Mouse (Mus musculus) kidney, adult 2 months (tissue): ENCODE measurements around the gene Olfml2b. TPM values are rescaled to one million over a fixed set of nuclear protein-coding genes. Genes with fewer than 3 reads are reported as not detected.

ENCODE experiments used
- DNase-seq: peaks from one replicate; pipeline ENCODE4 v3.0.0; 2021
- H3K27ac ChIP-seq: fragments of 200-500 bp; 2 replicates; pipeline ENCODE4 v1.5.1; 2012; ENCODE audit warnings: low read depth, low read length, control low read depth, inconsistent platforms; ENCODE audit not compliant: insufficient read depth
- H3K27me3 ChIP-seq: fragments of 200-500 bp; replicated peaks from 2 replicates; pipeline ENCODE4 v1.6.1; 2012; ENCODE audit warnings: mild to moderate bottlenecking, moderate library complexity, low read length, inconsistent platforms; ENCODE audit not compliant: control insufficient read depth, insufficient read depth
- H3K36me3 ChIP-seq: fragments of 200-500 bp; 2 replicates; pipeline ENCODE4 v1.6.1; 2012; ENCODE audit warnings: mild to moderate bottlenecking, moderate library complexity, low read length, inconsistent platforms; ENCODE audit not compliant: control insufficient read depth, insufficient read depth
- H3K4me1 ChIP-seq: fragments of 200-500 bp; 2 replicates; pipeline ENCODE4 v1.6.1; 2011; ENCODE audit warnings: low read length; ENCODE audit not compliant: control insufficient read depth, insufficient read depth
- H3K4me3 ChIP-seq: fragments of 200-500 bp; 2 replicates; pipeline ENCODE4 v1.5.1; 2011; ENCODE audit warnings: mild to moderate bottlenecking, low read depth, low read length, control low read depth; ENCODE audit not compliant: insufficient read depth
- CTCF ChIP-seq: fragments of 200-500 bp; conservative IDR thresholded peaks from 2 replicates; pipeline ENCODE4 v1.5.1; 2011; ENCODE audit warnings: low read depth, mild to moderate bottlenecking, control low read depth, low read length, moderate library complexity, mixed read lengths; ENCODE audit not compliant: insufficient read depth, insufficient read length
- POLR2A ChIP-seq: fragments of 200-500 bp; IDR thresholded peaks from one replicate; pipeline ENCODE4 v1.6.1; 2011; ENCODE audit warnings: low read depth, low read length, control low read depth
- WGBS: fragments of 180-500 bp; shearing (Covaris S2); methylation state at CpG from one replicate; pipeline ENCODE4 v1.1.7; 2018; 5-methylcytosine and 5-hydroxymethylcytosine counted together
- polyA plus RNA-seq: library from polyadenylated mRNA; depleted of rRNA; stranded (reverse); fragments of >200 nt; gene quantifications from 2 replicates; pipeline ENCODE4 v1.2.3, GENCODE M21; 2012

Olfml2b gene
- polyA plus RNA-seq, 1 experiment, result 4.2 TPM

DNA sequence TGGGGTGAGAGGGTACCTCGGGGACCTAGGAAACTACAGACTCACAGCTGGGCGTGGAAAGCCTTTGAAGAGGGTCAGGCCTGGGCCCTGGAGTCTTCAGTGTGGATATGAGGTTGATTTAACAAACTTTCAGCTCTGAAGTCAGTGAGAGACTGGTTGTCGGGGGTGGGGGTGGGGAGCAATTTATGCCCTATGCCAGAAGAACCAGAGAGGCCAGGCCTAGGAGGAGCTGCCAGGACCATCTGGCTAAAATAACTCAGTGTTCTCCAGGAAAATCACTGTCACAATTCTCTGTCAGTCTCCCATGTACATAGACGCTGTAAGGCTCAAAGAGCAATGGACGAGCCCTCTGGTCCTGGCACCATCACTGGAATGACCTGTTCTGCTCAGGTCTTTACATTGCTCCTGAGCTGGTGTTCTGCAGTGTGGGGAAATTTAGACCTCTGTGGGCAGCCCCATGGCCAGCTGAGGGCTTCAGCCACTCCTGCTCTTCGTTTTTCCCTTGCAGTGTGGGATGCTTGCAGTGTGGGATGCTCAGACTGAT lies 3.7 kb downstream of the Olfml2b start:
- Histone ChIP-seq H3K36me3 (no peaks in the 10 kb centered on the region), H3K4me3 (no peak overlapping the region), H3K27ac (no peak overlapping the region), H3K4me1 (no peaks in the 10 kb centered on the region), H3K27me3 (no peaks in the 10 kb centered on the region)
- TF ChIP-seq POLR2A (no peak), CTCF (no peak)
- no peak for DNase-seq
- 77% methylated on average over 6 of the region's 6 CpGs for WGBS

DNA sequence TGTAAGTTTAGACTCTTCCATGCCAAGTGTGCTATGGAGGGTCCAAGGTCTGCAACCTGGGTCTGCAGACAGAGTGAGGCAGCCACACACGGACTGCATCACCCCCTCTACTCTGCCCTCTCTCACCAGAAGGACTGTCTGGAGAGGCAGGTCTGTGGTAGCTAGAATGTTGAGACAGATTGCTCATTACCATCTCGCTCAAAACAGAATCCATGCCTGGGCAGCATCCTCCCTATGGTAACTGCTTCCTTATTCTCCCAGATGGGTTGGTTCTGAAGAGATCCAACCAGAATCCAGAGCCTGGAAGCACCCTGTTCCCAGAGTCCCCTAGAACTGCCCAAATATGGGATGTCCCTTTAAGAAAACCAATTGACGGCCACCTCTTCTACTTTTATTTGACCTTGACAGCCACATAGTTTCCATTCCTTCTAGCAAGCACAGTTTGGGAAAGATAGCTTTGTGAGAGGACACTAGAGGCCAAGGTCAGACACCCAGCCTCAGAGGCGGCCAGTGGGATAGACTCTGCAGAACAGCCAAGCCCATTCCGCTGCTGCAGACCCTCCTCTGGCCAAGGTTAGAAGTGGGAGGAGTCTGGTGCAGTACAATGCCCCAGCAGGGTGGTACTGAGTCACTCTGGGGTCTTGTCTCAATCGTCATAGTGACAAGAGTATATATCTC lies 6.9 kb downstream of the Olfml2b start:
- no peak for TF ChIP-seq CTCF
- TF ChIP-seq POLR2A, result no peak
- 62% methylated on average over 6 of the region's 6 CpGs for WGBS

DNA sequence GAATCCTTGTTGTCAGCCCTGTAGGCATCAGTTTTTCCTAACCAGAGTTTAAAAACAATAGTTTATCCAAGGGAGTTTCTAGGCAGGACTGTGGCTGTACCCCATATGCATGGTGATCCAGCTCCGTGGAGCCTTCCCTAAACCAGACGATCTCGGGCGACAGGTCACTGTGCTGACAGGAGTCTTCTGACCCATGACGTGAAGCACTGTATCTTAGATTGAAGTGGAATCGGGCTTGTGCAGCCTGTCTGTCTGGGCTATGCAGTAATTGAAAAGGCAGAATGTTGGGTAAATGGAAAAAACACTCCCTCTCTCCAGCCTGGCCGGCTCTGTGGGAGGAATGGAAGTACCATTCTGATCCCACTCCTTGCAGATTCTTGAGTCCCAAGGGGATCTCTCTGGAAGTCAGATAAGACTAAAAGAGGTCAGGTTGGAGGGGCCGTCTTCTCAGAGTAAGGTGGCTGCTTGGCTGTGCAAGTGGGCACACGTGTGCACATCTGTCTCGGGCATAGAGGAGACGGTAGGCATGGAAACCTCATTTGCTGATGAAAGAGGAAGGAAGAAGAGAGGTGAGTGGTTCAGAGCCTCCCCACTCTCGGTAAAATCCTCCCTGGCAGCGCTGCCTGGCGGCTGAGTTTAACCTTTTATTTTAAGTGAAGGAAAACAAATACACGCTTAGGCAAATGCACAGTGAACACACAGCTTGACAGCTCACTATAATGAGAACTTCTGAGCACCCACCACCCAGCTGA lies 7.8 kb downstream of the Olfml2b start:
- Histone ChIP-seq H3K27me3 (no peaks in the 10 kb centered on the region), H3K36me3 (no peaks in the 10 kb centered on the region), H3K4me1 (no peaks in the 10 kb centered on the region), H3K27ac (no peak overlapping the region), H3K4me3 (no peak overlapping the region)
- WGBS, result 58% methylated on average over 15 of the region's 15 CpGs
- TF ChIP-seq CTCF (no peak), POLR2A (no peak)
- no peak for DNase-seq

More for the DNA sequence above, 6.9 kb downstream of the Olfml2b start:
- Histone ChIP-seq H3K4me1 (no peaks in the 10 kb centered on the region), H3K27me3 (no peaks in the 10 kb centered on the region), H3K4me3 (no peak overlapping the region), H3K27ac (no peak overlapping the region), H3K36me3 (no peaks in the 10 kb centered on the region)
- peak; percentile 32 for DNase-seq

DNA sequence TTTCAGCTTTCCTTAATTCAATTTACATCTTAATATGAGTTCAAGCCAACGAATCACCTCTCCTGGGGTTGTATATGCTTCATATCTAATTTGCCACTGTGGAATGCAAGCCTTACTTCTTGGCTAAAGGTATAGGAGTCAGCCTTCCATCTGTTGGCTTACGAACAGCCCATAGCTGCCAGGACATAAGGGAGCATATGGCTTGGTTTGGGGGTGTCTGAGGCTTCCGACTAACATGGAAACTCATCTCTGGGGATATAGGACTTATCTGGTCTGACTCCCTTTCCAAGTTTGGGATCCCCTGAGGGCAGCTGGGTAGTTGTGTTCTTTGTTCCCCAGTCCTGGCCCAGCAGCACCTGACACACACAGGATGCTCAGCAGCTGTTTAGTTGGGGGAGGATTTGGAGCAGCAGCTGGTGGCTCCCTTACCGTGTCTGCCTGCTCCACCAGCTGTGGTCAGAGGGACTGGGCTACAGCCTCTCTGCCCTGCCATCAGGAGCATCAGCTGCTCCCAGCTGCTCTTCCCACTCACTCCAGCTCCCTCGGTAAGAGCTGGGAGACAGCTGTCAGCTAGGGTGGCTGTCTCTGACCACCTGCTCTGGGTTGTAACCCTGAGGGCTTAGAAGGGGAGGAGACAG lies 11.1 kb downstream of the Olfml2b start:
- TF ChIP-seq POLR2A (no peak), CTCF (no peak)
- Histone ChIP-seq H3K36me3 (no peaks in the 10 kb centered on the region), H3K27ac (no peak overlapping the region), H3K4me1 (no peaks in the 10 kb centered on the region), H3K4me3 (no peak overlapping the region), H3K27me3 (no peaks in the 10 kb centered on the region)
- 72% methylated on average over 5 of the region's 5 CpGs for WGBS
- no peak for DNase-seq

DNA sequence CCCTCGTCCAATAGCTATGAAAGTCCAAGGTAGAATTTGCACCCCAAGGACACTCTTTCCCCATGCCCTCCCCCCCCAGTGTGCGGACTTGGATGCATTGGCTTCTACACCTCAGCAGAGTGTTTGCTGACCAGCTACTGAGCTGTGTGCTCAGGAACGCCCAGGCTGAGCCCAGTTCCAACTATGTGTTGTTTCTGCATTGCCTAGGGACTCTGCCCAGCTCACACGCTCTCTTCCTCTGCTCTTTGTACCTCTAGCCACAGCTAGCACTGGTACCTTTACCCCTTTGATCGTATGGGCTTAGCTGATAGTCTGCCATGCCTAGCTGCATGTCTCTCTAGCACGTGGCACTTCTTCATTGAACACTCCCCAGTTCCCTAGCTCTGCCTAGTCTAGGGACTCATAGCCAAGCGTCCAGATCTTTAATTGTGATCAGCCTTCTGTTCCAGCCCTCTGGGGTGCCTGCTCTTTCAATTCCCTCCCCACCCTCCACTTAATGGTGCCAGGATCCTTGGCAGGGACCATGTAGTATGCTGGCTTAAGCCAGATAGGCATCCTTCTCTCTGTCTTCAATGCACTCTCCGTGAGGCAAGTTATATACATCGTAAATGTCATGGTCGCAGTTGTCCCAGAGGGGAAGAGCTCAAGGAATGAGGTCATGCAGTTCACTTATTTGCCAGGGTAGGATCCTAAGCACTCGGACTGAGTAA lies 12.3 kb downstream of the Olfml2b start:
- Histone ChIP-seq H3K4me3 (no peak overlapping the region), H3K36me3 (no peaks in the 10 kb centered on the region), H3K27ac (no peak overlapping the region), H3K4me1 (no peaks in the 10 kb centered on the region), H3K27me3 (no peaks in the 10 kb centered on the region)
- DNase-seq, result no peak
- 78% methylated on average over 11 of the region's 11 CpGs for WGBS
- no peak for TF ChIP-seq CTCF
- no peak for TF ChIP-seq POLR2A

DNA sequence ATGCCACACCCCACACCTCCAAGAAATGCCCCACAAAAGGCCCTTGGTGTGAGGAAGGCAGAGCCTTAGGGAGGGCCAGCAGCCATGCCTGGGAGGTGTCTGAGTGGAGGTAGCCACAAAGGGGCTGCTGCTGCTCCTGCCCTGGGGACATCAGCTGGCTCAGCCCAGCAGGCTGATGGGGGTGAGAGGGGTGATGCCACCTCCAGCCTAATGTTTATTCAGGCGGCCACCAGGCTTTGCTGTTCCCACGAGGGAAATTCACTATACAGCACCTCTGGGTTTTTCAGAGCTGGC lies 12.8 kb downstream of the Olfml2b start:
- Histone ChIP-seq H3K4me3 (no peak overlapping the region), H3K36me3 (no peaks in the 10 kb centered on the region), H3K27ac (no peak overlapping the region), H3K4me1 (no peaks in the 10 kb centered on the region), H3K27me3 (no peaks in the 10 kb centered on the region)
- no peak for TF ChIP-seq POLR2A
- no peak for DNase-seq
- 72% methylated on average over 2 of the region's 2 CpGs for WGBS

DNA sequence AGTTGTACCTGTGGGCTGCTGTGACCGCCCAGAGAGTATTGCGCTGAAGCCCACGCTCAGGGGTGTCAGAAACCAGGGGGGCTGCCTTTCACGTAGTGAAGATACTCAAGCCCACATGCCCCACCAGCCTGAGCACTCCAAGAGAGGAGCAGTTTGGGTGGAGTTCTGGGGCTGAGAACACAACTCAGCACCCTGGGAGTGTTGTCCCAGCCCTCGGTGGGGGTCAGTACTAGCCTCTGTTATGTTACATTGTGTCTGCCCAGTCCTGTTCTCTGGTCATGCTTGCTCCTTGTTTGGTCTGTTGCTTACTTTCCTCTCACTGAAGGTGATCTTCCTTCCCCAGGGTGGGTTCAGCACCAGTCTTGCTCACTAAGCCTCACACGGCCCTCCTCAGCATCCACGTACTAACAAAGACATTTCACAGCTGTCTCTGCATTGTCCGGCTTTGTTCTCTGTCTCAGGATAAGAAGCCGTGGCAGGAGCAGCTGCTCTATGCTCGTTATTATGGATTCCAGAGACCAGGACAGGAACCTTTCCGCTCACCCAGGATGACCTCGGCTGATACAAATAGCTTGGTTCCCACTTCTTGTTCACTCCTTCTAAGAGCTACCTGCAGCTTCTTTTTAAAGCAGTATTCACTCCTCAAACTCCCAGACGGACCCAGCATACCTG lies 13.4 kb downstream of the Olfml2b start:
- no peak for TF ChIP-seq POLR2A
- TF ChIP-seq CTCF, result no peak
- Histone ChIP-seq H3K4me3 (no peak overlapping the region), H3K27me3 (no peaks in the 10 kb centered on the region), H3K27ac (no peak overlapping the region), H3K36me3 (no peaks in the 10 kb centered on the region), H3K4me1 (no peaks in the 10 kb centered on the region)
- DNase-seq, result no peak
- WGBS, result 73% methylated on average over 13 of the region's 13 CpGs
